Mouse (Mus musculus): Measurements from ENCODE around the gene Nhlrc3.

DNA sequence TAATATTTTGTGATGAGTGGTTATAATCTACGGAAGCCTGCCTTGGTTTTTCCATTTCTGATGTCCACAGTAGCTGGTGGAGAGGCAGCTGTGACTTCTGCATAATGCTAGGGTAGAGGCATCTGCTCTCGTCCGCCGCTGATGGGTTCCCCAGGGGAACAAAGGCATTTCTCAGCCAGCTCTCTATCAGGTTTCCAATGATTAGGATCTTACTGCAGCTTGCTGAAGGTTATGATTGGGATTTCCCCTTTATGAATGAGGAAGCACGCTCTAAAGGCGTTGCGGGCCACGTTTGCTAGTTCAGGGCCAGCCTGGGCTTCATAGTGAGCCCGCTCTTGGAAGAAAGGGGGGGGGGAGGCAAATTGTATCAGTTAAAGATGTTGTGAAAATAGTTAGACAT, 3.3 kb upstream of the Nhlrc3 start:
- no peak for TF ChIP-seq ZC3H11A (IDR thresholded peaks at IDR 0.05; ENCODE audit: borderline replicate concordance, low read depth, low read length)
- no peak for TF ChIP-seq CHD2 (IDR thresholded peaks at IDR 0.05; ENCODE audit: low read depth, low read length)

Measured in ES-E14 (cell line).